Mouse (Mus musculus) MEL (cell line): ENCODE measurements at regions not wholly inside any gene's neighbourhood (a gene's known extent, or its start where the extent isn't known, plus 50 kb on each side); places are given as distances from the start of the nearest gene placed in this dataset.

Experiments
- DNase-seq: peaks from one replicate; pipeline ENCODE4 v3.0.0; 2011; ENCODE audit warnings: low read depth, low spot score
- H3K27ac ChIP-seq: 2 replicates; pipeline ENCODE4 v1.5.1; 2012; ENCODE audit warnings: low read depth, mild to moderate bottlenecking, control low read depth, low read length, moderate library complexity; ENCODE audit not compliant: control insufficient read depth
- H3K27me3 ChIP-seq, 2 experiments: fragments of 150-350 bp in 1 of 2; sonication (generic) in 1 of 2; 2 replicates each; pipeline ENCODE4 v1.6.1; 2012; ENCODE audit warnings: low read length in 2 of 2, mild to moderate bottlenecking in 2 of 2, improper control_type of control experiment in 1 of 2, moderate library complexity in 1 of 2; ENCODE audit not compliant: insufficient read depth in 2 of 2, control insufficient read depth in 1 of 2
- H3K36me3 ChIP-seq, 2 experiments: 2 replicates each; pipeline ENCODE4 v1.6.1; 2012 to 2014; ENCODE audit warnings: low read length in 2 of 2, improper control_type of control experiment in 1 of 2, inconsistent platforms in 1 of 2, mild to moderate bottlenecking in 1 of 2; ENCODE audit not compliant: insufficient read depth in 2 of 2, control insufficient read depth in 1 of 2
- H3K4me1 ChIP-seq, 2 experiments: fragments of 150-350 bp in 1 of 2; sonication (generic) in 1 of 2; 2 replicates each; pipeline ENCODE4 v1.6.1; 2012; ENCODE audit warnings: low read length in 2 of 2, improper control_type of control experiment in 1 of 2, mild to moderate bottlenecking in 1 of 2; ENCODE audit not compliant: insufficient read depth in 2 of 2, control insufficient read depth in 1 of 2
- H3K4me3 ChIP-seq, 2 experiments: fragments of 150-350 bp in 1 of 2; sonication (generic) in 1 of 2; 2 replicates each; pipeline ENCODE4 v1.5.1; 2012; ENCODE audit warnings: low read depth in 2 of 2, low read length in 2 of 2, mild to moderate bottlenecking in 2 of 2, moderate library complexity in 2 of 2, control low read depth in 1 of 2, improper control_type of control experiment in 1 of 2; ENCODE audit not compliant: control insufficient read depth in 1 of 2, insufficient read depth in 1 of 2
- H3K79me2 ChIP-seq: 2 replicates; pipeline ENCODE4 v1.6.1; 2012; ENCODE audit warnings: mild to moderate bottlenecking, low read length, moderate library complexity; ENCODE audit not compliant: control insufficient read depth, poor library complexity, insufficient read depth
- H3K9ac ChIP-seq: 2 replicates; pipeline ENCODE4 v1.6.1; 2012; ENCODE audit warnings: low read depth, mild to moderate bottlenecking, control low read depth, low read length, moderate library complexity; ENCODE audit not compliant: control insufficient read depth, poor library complexity, severe bottlenecking
- H3K9me3 ChIP-seq: fragments of 150-350 bp; sonication (generic); replicated peaks from 2 replicates; pipeline ENCODE4 v1.6.1; 2012; ENCODE audit warnings: mild to moderate bottlenecking, low read length, improper control_type of control experiment, moderate library complexity; ENCODE audit not compliant: insufficient read depth
- CHD1 ChIP-seq: IDR thresholded peaks from 2 replicates; pipeline ENCODE4 v1.6.1; 2012; ENCODE audit warnings: low read depth, mild to moderate bottlenecking, inconsistent platforms, low read length, improper control_type of control experiment
- E2F4 ChIP-seq: IDR thresholded peaks from 2 replicates; pipeline ENCODE4 v1.6.1; 2011; ENCODE audit warnings: low read depth, low read length, improper control_type of control experiment, borderline replicate concordance
- EP300 ChIP-seq, 2 experiments: IDR thresholded peaks; 2 replicates each; pipeline ENCODE4 v1.6.1; 2011; ENCODE audit warnings: improper control_type of control experiment in 2 of 2, low read length in 2 of 2, low read depth in 1 of 2, mild to moderate bottlenecking in 1 of 2
- GATA1 ChIP-seq: IDR thresholded peaks from 2 replicates; pipeline ENCODE4 v1.6.1; 2011; ENCODE audit warnings: low read depth, low read length, improper control_type of control experiment
- JUND ChIP-seq: IDR thresholded peaks from 2 replicates; pipeline ENCODE4 v1.6.1; 2011; ENCODE audit warnings: low read depth, mild to moderate bottlenecking, improper control_type of control experiment, low read length
- MAFK ChIP-seq: IDR thresholded peaks from 2 replicates; pipeline ENCODE4 v1.6.1; 2011; ENCODE audit warnings: low read depth, mild to moderate bottlenecking, low read length, improper control_type of control experiment, borderline replicate concordance
- MAZ ChIP-seq: IDR thresholded peaks from 2 replicates; pipeline ENCODE4 v1.6.1; 2012; ENCODE audit warnings: low read depth, mild to moderate bottlenecking, inconsistent platforms, low read length, improper control_type of control experiment
- MXI1 ChIP-seq: IDR thresholded peaks from 2 replicates; pipeline ENCODE4 v1.6.1; 2011; ENCODE audit warnings: mild to moderate bottlenecking, low read depth, low read length, improper control_type of control experiment
- MYB ChIP-seq: IDR thresholded peaks from 2 replicates; pipeline ENCODE4 v1.6.1; 2011; ENCODE audit warnings: mild to moderate bottlenecking, low read depth, low read length, improper control_type of control experiment
- NELFE ChIP-seq: IDR thresholded peaks from 2 replicates; pipeline ENCODE4 v1.6.1; 2011; ENCODE audit warnings: low read depth, low read length, improper control_type of control experiment
- POLR2A ChIP-seq, 2 experiments: IDR thresholded peaks; 2 replicates each; pipeline ENCODE4 v1.6.1; 2011 to 2012; ENCODE audit warnings: low read length in 2 of 2, mild to moderate bottlenecking in 2 of 2, control low read depth in 1 of 2, improper control_type of control experiment in 1 of 2, low read depth in 1 of 2, moderate library complexity in 1 of 2; ENCODE audit not compliant: control insufficient read depth in 1 of 2, insufficient read depth in 1 of 2, poor library complexity in 1 of 2
- RAD21 ChIP-seq: IDR thresholded peaks from 2 replicates; pipeline ENCODE4 v1.6.1; 2011; ENCODE audit warnings: mild to moderate bottlenecking, low read depth, low read length, improper control_type of control experiment
- TAL1 ChIP-seq: IDR thresholded peaks from 2 replicates; pipeline ENCODE4 v1.6.1; 2012; ENCODE audit warnings: mild to moderate bottlenecking, inconsistent platforms, low read length, moderate library complexity, mixed read lengths
- USF1 ChIP-seq: IDR thresholded peaks from 2 replicates; pipeline ENCODE4 v1.6.1; 2014; ENCODE audit warnings: low read depth, mild to moderate bottlenecking, inconsistent platforms, low read length, improper control_type of control experiment, moderate library complexity
- ZKSCAN1 ChIP-seq: IDR thresholded peaks from 2 replicates; pipeline ENCODE4 v1.6.1; 2012; ENCODE audit warnings: low read depth, mild to moderate bottlenecking, inconsistent platforms, low read length, improper control_type of control experiment, moderate library complexity
- ZMIZ1 ChIP-seq: IDR thresholded peaks from 2 replicates; pipeline ENCODE4 v1.6.1; 2012; ENCODE audit warnings: low read depth, mild to moderate bottlenecking, inconsistent platforms, low read length, improper control_type of control experiment, moderate library complexity

DNA sequence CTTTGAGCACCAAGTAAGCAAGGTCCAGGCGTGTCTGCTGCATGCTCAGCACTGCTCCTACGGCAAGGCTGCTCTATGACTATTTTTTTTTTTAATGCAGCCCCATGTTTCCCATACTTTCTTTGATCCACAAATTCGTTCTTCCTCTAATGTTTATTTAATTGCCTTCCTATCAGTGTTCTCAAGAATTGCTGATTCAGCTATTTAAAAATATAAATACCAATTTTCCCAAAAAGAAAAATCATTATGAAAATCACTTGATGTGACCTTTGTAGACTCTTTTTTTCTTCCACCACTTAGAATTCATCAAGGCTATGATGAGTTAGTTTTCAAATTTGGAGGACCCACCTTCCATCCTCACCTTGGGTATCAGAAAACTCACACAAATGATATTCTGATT, 208.5 kb upstream of the Nabp1 start:
- Histone ChIP-seq H3K27ac (no peak overlapping the region), H3K9ac (no peak overlapping the region), H3K36me3 (no peaks in the 10 kb centered on the region), H3K27me3 (no peaks in the 10 kb centered on the region), H3K9me3 (no peaks in the 10 kb centered on the region), H3K4me3 (no peak overlapping the region), H3K79me2 (no peaks in the 10 kb centered on the region), H3K4me1 (no peaks in the 10 kb centered on the region)
- no peak for TF ChIP-seq MXI1
- peak; percentile 61; the same call in 1 of the 2 replicates for TF ChIP-seq MAFK
- DNase-seq = no peak

- Histone ChIP-seq H3K36me3 (no peaks in the 10 kb centered on the region), H3K9ac (no peak overlapping the region), H3K9me3 (no peaks in the 10 kb centered on the region), H3K4me1 (no peaks in the 10 kb centered on the region), H3K79me2 (no peaks in the 10 kb centered on the region), H3K27me3 (no peaks in the 10 kb centered on the region), H3K4me3 (no peak overlapping the region), H3K27ac (no peak overlapping the region)
- no peak for DNase-seq
- TF ChIP-seq EP300 (IDR thresholded peaks at IDR 0.05; ENCODE audit: low read depth in 1 of 2, low read length in 2 of 2) (no peak), RAD21 (no peak), NELFE (no peak), GATA1 (no peak), JUND (no peak)
Measured at GRCm38 (mm10) chr1:51682273-51682672, 204.0 kb upstream of the Nabp1 start.

DNA sequence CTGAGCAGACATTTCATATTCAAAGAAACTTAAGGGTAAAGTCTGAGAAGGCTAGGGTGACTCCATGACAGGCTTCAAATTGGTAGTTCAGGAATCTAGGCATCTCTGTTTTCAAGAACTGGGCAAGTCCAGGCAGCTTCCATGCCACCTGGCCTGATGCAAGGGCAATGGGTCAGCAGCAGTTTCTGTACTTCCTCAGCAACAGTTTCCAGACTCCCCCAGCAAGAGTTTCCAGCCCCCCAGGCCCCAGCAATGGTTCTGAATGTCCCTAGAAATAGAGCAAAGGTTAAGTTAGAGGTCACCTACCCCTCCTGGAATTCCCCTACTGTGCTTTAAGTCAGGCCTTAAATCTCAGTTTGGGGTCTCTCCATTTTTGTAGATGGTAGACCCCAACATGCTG, 203.6 kb upstream of the Nabp1 start:
- Histone ChIP-seq H3K4me1 (no peaks in the 10 kb centered on the region), H3K9ac (no peak overlapping the region), H3K9me3 (no peaks in the 10 kb centered on the region), H3K79me2 (no peaks in the 10 kb centered on the region), H3K27ac (no peak overlapping the region), H3K36me3 (no peaks in the 10 kb centered on the region), H3K27me3 (no peaks in the 10 kb centered on the region), H3K4me3 (no peak overlapping the region)
- no peak for TF ChIP-seq CHD1
- TF ChIP-seq MAZ = no peak
- TF ChIP-seq TAL1 = no peak
- TF ChIP-seq ZMIZ1 = no peak
- no peak for TF ChIP-seq USF1
- no peak for TF ChIP-seq ZKSCAN1
- TF ChIP-seq MYB = no peak
- TF ChIP-seq POLR2A (IDR thresholded peaks at IDR 0.05; ENCODE audit: control insufficient read depth in 1 of 2, insufficient read depth in 1 of 2, low read depth in 1 of 2, low read length in 2 of 2, poor library complexity in 1 of 2) = no peak
- no peak for TF ChIP-seq E2F4
- DNase-seq = no peak
